Mouse (Mus musculus) lung, postnatal 10 days (tissue): ENCODE measurements around the gene Dnajc5.
A peak's percentile ranks its signal among the peaks of the same experiment; 100 is the strongest.

Experiments
- DNase-seq: peaks from one replicate; pipeline ENCODE4 v3.0.0; 2021

Gene Dnajc5

DNA sequence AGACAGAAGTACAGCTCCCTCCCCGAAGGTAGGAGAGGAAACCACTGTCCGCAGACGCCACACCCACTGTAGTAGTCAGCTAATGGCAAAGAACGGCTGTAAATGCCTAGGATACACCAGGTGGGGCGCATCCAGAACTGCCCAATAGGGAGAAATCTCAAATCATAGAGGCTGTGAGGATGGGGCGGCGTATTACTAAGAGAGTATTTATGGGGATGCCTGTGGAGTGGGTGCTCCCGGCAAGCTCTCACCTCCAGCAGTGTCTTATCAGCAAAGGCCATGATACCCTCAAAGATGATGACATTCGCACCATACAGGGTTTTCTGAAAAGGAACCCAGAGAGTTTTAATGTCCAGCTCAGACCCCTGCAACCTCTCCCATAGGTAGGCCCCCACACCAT, 53.7 kb downstream of the Dnajc5 start:
- no peak for DNase-seq

DNA sequence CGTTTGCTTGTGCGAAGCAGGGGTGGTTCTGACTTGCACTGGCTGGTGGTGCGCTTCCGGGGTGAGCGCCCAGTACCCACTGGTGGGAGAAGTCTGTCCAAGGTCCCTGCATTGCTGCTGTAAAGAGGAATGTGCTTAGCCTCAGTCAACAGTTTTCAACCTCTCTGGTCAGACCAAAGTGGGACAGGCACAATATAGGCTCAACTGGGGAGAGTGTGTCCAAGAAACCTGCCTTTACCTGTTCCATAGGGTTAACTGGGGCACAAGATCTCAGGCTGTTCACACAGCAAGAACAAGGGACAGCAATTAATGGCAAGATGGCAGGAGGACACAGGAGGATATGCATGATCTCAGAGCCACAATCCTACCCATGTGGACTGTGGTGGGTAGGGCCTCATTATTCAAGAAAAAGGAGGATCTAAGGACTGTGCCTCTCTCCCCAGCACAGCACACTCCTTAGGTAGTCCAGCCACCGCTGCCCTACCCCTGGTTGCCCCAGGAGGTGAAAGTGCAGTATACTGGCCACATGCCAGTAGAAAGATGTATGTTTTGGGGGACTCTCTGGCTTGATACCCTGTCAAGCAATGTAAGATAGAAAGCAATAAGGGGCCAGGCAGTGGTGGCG, 54.7 kb downstream of the Dnajc5 start:
- DNase-seq, result no peak

DNA sequence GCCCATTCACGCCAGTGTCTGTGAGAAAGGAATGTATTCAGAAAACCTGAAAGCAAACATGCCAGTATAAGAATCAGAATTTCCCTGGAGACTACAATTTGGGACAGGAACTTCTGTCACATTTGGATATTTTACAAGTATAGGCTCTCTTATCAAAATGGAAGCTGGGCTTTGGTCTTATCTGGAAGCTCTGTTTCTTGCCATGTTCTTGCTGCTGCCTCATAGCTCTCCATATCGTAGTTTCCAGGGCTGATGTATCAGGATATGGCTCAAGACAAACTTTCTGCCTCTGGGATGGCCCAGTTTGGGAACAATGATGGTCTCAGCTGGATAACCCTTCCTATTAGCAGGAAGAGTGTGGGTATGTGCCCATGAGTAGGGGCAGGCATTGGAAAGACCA, 56.3 kb downstream of the Dnajc5 start:
- DNase-seq, result no peak

DNA sequence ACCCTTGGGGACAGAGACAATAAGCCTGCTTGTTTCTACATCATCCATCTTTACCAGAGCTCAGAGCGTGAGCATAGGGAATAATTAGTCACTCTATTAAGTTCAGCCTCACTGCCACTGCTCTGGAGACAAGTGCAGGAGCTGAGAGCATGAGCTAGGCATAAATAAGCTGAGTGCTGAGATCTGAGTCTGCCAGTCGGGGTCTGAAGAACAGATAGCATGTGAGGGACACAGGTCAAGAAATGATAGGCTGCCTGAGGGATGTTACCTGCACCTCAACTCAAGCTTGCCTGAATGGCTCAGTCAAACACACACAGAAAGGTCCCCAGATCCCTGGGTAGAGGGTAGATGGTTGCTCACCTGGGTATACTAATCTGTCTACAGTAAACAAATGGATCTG, 56.8 kb downstream of the Dnajc5 start:
- no peak for DNase-seq

DNA sequence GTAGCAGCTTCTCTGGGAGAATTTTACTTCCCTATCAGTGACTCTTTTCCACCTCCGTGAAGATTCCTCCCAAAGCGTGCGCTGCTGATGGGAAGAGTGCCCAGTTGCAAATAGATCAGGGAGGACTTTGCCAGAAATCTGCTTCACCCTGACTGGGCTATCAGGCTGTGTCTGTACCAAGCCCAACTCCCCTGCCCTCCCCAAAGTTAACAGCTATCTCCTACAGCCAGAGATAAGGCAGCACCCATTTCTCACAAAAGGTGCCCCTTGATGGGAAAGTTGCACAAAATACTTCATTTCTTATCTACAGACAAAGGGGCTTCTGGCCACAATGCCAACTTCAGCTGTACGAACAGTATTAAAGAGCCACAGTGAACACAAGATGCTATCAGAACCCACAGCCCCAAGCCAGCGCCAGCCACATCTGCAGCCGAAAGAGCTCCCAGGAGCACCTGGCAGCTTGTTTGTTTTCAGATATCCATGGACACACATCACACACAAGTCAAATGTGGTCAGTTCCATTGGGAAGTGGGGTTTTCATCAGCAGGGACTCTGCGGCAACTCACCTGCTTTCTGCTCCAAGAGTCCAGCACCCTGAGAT, 57.8 kb downstream of the Dnajc5 start:
- DNase-seq, result no peak

DNA sequence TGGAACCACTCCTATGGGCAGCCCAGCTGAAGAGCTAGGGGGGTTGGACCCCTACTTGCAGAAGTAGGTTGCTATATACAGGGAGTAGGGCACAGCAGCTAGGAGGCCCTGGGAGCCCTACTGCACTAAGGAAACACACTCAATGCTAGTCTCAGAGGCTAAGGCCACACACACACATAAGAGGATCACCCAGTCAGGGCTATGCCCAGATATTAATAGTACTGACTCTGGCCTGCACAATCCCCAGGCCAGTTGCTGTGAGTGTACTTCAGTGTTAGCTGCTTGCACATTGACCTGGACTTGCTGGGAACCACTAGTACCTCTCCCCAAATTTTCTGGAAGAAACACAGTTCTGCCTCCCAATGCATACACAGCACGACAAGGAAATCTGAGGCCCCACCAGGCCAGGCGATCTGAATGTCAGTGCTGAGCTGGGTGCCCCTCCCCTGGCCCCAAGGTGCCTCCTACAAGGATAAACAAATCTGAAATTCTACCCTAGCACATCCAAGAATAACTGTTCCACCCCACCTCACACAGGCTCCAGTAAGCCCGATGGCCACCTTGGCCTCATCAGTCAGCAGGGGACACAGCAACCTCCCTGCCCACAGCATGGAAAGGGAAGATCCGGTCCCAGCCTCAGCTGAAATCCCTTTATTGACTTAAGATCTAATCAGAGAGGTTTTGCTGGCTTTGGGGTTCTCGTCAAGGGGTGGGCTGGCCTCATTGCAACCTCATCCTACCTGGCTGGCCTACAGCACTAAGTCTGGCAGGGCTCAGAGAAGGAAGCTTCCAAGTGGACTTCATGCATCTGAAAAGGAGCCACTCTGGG, 58.7 kb downstream of the Dnajc5 start:
- DNase-seq, result no peak

DNA sequence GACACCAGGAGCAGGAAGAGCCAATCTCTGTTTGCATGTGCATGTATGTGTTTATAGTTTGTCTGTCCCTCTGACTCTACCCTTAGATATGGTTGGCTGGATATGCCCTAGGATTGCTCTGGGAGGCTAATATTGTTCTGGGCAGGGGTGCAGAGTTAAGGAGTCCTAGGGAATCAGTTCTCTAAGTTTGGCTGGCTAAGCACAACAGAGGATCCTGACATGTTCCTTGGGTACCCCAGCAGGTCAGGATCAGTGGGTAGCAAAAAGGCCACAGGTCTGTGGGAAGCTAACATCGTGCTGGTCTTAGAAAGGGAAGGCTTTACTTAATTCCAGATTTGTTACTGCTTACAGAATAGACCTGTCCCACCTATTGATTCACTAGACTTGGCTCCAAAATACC, 59.4 kb downstream of the Dnajc5 start:
- DNase-seq, result no peak

DNA sequence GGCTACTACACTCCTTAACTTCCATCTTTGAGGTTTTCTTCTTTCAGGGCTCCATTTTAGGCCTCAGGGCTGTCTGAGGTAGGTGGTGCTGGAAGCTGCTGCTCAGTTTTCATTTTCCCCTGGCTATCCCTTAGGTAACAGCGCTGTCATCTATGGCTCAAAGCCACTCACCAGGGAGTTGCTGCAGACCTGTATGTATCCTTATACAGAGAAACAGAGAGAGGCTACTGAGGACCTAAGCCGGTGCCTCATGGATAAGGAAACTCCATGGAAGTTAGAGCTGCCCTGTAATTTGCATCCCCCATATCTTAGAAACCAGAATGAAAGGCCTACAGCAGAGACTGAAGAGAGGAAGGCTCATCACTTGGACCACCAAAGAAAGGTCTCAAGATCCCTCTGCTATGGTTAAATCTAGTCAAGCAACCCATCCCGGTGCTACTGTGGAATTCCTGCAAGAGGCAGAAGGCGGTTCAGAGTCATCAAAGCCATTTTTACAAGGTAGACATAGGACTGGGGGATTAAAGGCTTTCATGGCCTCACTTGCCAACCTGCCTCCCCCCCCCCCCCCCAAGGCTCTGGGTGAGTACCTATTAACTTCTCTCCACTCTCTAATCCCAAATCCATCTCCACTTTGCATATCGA, 60.0 kb downstream of the Dnajc5 start:
- no peak for DNase-seq

DNA sequence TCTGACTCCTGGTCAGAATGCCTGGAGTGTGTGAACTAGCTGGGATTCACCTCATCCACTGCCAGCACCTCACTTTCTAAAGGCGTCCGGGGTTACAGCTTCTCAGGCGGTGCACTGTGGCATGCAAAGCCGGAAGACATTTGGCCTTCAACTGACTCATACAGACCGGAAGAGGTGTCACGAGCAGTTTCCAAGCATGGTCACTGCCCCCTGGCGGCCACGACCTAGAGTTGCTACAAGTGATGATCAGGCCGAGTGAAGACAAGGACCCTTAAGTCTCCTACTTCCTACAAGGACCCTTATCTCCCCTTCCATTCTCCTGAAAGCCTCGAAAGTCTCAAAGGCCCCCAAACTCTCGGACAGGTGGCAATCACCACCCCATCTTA, 60.7 kb downstream of the Dnajc5 start:
- DNase-seq, result peak; percentile 91

DNA sequence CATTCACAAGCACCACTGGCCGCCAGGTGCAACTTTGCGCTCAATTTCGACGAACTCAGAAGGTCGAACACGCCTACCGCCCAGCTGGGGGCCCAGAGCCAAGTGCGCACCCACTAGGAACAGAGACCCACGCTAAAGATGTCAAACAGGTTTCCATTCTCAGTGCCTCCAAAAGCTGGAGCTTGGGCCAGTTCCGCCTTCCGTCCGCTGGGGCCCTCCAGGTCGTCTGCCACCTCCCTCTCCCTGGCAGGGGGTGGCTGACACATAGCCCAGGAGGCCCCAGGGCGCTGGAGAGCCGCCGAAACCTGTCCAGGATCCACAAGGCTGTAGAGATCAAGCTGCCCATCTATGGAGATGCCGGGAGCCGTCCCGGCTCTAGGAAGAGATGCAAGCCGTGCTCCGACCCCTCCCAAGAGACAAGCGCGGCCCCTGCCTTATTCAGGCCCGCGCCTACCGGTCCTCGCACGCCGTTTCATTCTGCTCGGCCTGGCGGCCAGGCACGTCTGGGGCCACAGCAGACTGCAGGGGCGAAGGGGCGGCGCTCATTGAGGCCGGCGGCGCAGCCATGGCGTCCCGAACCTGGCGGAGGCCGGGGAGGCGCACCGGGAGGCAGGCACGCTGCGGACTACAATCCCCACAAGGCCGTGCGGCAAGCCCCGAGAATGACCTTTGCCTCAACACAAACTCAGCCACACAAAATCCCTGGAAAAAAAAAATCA, 61.3 kb downstream of the Dnajc5 start:
- peak; percentile 89 for DNase-seq

DNA sequence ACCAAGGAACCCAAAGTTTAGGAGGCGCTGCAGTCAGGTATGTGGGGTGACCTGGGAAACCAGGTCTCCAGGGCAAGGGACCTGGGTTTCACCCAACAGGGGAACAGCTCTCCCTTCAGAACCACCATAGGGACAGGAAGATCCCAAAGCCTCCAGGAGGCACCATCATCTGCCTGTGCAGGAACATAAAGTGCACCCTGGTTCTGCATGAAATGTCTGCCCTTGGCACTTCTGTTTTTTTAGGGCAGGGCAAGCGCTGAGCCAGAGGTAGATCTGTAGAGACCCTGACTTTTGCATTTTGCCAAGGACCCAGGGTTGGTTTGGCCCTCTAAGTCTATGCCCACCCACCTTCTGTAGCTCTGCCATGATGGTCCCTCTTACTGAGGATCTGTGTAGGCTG, 62.1 kb downstream of the Dnajc5 start:
- DNase-seq, result no peak

DNA sequence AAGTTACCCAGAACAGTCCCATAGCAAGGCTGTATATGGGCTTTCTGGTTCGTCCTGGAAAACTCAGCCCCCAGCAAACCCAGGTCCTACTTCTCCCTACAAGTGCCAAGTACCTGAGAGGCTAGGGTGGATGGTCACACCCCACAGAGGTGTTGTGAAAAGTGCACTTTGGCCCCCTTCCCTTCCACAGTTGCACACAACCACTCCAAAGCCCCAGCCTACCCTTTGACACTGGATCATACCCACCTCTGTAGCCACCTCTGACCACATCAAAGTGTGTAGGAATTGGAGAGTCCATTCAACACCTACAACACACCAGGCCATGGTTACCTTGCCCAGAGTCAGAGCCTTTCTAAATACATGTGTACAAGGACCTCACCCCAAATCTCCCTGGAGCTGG, 62.7 kb downstream of the Dnajc5 start:
- DNase-seq, result no peak

DNA sequence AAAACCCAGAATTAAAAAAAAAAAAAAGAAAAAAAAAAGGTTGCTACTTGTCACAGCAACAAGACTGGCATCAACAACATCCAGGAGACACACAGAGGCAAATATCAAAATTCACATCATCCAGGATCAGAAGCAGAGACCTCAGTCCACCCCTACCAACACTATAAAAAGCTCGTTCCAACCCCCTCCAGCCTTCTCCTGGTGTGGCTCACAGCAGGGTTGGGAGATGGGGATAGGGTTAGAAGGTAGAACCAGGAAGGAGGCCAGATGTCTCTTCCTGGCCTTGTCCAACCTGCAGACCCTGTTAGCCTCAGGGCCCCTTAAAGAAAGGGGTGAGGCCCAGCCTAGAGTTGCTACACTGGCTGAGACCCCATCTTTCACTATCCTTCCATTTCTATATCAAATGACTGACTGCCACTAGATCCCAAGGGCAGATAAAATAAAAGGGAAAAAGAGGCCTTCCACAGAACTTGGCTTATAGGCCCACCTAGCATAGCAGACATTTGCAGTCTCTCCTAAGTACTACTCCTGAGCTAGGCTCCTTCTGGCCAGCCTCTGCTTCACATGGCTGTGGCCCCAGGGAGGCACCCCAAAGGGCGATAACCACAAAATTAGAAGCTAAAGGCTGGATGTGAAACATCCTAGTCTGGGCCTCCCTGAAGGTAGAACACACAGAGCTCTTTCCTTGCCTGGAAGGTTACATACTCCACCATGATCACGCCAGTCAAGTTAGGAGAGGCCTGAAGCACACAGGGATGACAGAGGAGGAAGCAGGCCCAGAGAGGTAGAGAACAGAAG, 63.4 kb downstream of the Dnajc5 start:
- no peak for DNase-seq

DNA sequence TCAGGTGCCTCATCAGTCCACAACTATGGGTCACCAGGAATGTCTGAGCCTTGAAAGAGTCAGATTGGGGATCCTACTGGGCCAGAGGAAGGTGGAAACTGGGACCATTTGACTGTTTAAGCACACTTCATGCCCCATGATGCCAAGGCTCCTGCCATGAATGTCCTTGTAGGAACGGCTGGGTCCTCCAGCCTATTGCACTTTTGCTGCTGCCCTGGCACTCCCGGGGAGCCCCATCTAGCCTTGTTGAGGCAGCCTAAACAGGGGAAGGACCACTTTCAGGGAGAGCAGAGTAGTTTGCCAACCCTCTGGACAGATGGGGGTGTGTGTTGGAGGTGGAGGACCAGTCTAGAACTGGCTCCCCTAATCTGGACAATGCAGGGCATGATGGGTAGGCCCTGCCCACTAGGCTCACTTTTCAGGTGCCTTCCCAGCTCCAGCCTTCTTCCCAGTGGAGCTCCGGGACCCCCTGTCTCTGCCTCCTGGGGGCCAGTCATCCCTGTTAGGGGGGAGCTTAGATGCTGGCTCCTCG, 64.2 kb downstream of the Dnajc5 start, which contains the start of gene Uckl1:
Gene Uckl1, minus strand, starts transcription at position 482 of the 532 bp plus-strand sequence.
- no peak for DNase-seq

DNA sequence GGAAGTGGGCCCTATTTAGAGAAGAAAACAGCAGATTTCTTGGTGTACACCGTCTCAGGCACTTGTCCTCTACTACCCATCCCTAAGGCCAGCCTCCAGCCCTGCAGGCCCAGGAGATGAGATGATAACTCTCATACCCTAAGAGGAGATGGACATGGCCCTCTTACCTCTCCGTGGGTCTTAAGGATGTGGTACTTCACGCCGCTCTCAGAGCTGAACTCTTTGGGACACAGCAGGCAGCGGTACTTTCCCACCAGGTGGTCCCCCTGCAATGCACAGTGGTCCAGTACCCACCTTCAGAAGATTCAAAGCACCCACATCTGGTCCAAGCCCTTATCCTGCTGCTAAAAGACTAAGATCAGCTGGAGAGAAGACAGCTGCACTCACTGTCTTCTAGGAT, 65.2 kb downstream of the Dnajc5 start:
- no peak for DNase-seq

DNA sequence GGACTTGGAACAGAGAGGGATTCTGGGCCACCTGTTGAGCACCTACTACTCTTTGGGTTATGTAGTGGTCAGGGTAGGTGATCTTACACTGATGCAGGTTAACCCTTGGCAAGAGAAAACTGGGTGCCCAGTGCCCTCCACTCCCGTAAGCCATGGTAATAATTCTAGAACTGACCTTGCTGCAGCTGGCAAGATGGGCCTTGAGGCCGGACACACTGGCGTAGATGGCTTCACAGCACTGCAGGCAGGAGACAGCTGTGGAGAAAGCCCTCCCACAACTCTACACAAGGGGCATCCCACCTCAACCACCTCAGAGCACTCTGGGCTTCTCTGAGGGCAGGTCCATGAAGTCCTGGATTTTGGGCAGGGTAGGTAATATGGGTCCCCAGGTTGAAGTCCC, 65.8 kb downstream of the Dnajc5 start:
- no peak for DNase-seq

DNA sequence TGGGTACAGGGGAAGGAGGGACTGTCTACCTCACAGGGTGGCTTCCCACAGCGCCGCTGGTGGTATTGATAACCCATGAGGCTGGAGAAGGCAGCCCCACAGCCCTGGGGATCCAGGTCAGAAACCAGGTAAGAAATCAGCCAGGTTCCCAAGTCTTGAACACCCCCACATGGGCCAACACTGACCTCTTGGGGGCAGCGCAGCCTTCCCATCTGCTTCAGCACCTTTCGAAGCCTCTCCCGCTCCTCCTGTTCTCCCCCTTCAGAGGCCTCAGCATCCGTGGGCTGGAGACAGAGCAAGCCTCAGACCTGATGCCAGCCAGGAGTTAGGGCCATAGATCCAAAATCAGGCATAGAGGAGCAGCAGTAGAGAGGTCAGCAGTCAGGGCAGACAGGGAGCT, 67.5 kb downstream of the Dnajc5 start:
- no peak for DNase-seq

DNA sequence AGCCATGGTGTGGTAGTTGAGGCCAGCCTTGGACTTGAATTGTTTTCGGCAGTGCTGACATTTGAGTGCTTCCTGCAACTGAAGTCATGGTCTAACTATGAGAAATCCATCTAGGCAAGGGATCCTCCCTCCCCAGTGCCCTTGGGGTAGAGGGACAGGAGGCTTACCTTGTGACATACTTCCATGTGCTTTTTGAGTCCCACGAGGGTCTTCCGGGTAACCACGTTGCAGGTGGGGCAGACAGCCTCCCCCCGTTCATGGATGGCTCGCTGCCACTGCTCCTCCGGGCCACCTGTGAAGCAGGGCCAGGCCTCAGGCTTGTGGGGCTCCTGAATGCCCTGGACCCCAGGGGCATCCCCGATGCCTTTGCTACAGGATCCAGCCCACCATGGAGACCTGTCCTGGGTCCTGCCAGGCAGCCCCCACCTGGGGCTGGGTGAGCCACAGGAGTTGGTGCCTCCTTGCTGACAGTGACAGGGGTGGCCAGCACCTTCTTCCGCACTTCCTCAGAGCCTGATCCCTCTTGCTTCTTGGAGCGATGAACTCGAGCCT, 68.0 kb downstream of the Dnajc5 start:
- DNase-seq, result no peak

DNA sequence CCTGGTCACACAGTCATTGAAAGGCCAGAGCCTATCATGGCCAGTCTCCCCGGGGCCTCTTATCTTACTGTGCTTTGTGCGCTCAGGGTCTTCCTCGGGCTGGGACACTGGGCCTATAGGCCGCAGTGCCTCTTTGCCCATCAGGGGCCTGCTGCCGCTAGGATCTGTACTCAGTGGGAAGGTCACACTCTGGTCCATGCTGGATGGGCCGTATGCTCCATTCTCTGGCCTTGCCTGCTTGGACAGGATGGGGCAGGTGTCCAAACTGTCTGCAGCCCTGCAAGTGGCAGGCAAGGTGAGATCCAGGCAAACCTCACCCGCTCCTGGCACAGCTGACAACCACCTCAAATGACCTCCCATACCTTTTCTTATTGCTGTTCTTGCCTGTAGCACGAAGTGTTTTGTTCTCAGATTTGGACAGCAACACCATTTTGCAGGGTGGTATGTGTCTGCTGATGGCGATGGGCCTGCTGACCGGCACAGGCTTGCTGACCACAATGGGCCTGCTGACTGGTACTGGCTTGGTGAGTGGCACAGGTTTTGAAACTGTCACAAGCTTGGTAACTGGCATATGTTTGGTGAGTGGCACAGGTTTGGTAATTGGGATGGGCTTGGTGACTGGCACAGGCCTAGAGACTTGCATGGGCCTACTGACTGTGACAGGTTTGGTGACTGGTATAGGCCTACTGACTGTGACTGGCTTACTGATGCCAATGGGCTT, 68.9 kb downstream of the Dnajc5 start:
- DNase-seq, result no peak

DNA sequence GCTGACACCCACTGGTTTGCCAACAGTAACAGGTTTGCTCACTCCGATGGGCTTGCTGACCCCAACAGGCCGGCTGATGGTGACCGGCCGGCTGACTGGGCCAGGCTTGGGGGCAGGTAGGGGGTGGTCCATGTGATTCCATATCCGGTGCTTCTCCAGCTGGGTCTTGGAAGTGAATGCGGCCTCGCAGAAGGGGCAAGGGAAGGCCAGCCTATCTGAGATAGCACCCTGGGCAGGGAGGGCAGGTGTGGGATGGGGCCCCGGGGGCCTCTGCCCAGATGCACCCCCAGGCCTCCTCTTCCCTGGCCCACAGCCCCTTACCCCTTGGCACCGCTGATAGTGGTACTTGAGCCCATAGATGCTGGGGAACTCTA, 69.4 kb downstream of the Dnajc5 start:
- no peak for DNase-seq

DNA sequence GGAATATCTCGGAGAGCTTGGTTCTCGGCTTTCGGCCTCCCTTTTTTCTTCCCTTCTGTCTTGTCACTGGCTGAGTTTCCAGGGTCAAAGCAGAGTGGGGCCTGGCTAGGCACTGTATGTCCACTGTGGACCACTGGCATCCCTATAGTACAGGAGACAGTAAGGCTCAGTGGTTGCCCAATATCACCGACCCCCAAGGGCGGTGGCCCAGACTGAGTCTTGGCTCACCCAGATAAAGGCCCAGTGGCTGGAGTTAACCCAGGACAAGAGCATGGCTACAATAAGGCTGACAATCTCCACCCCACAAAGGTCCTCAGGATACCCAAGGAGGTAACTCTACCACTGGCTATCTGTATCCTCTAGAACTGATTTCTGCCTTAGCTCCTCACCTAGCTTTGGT, 70.2 kb downstream of the Dnajc5 start:
- DNase-seq, result no peak
